Mouse (Mus musculus): ENCODE measurements around the gene Gm20388.

DNA sequence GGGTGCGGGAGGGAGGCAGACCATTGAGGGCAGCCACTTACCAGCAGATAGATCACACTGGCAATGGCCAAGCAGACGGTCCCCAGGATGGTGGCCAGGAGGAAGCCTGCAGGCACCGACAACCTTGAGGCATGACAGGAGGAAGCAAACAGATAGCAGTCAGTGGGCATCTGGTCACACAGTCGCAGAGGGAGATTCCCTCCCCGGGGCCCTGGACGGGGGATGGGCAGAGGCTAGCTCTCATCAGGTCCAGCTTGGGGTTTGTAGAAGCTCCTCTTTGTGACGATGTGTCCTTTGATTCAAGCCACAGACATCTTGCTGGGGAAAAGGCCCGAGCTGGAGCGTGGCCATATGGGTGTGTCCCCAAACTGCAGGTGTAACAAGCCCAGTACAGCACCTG lies 2515.5 kb downstream of the Gm20388 start:
- TF ChIP-seq CTCF (IDR thresholded peaks at IDR 0.05; ENCODE audit: extremely low read depth, insufficient read depth, low read length) (no peak), POLR2A (IDR thresholded peaks at IDR 0.05; ENCODE audit: extremely low read depth, insufficient read depth, low read length) (no peak)

All from cortical plate, adult 2 months (tissue).